Mouse (Mus musculus): ENCODE data around the gene Dlx5.

- TF ChIP-seq CTCF (IDR thresholded peaks at IDR 0.05; ENCODE audit: control insufficient read depth, insufficient read depth, insufficient replicate concordance, low read depth, low read length) (no peak), POLR2A (IDR thresholded peaks at IDR 0.05; ENCODE audit: control insufficient read depth, low read depth, low read length) (no peak)
Measured at GRCm38 (mm10) chr6:6871692-6872091, 10.2 kb downstream of the Dlx5 start.
